Mouse (Mus musculus) lung, postnatal 4 days (tissue): ENCODE measurements around the gene Inhbb.

Experiments used
- DNase-seq, 2 experiments: peaks; one replicate each; pipeline ENCODE4 v3.0.0; 2021

Inhbb gene

GRCm38 (mm10) chr1:119375376-119375775, 46.7 kb downstream of the Inhbb start:
- no peak for DNase-seq

GRCm38 (mm10) chr1:119367546-119367945, 54.5 kb downstream of the Inhbb start:
- no peak for DNase-seq

- DNase-seq: no peak
These were observed 55.7 kb downstream of the Inhbb start for GRCm38 (mm10) chr1:119366315-119366714.
